Mouse (Mus musculus): ENCODE data around the gene Acp7. TPM values are rescaled to one million over a fixed set of nuclear protein-coding genes. Genes with fewer than 3 reads are reported as not detected.

Gene Acp7
- polyA plus RNA-seq, 1 experiment from 2014 or later, result not detected

DNA sequence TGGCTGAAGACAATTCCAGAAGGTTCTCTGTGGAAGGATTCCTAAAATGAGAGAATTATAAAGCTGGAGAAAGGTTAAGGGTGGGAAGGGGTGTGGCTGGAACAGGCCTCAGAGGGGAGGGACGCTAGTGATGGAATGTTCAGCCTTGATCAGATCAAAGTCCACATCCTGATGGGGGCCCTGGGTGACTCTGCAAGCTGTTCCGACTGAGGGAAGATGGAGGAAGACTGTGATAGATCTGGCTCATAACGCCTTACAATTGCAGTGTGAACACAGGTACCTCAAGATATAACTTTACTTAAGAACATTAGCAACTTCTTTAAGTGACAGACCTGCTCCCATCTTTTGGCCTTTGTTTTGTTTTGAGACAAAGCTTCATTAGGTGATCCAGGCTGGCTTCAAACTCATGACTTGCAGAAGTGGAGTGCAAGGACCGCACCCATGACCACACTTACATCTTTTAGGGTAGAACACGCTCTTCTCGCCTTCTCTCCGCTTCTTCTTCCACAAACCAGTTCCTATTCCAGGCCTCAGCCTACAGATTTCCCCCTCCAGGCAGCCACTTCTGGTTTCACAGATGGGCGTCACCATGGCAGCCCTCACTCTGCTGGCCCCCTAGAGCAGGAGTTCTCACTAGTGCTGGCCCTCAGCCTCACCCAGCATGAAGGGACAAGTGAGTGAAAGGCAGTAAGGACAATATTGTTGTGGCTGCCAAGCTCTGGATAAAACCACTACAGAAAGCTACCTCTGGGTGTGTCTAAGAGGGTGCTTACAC lies 47.4 kb downstream of the Acp7 start:
- WGBS, result 79% methylated on average over 8 of the region's 8 CpGs
- H3K4me1 ChIP-seq (replicated peaks; ENCODE audit: control insufficient read depth, insufficient read depth, low read length), result peaks cover 43% of the 10 kb centered on the region
- no peak for ATAC-seq
- no peaks in the 10 kb centered on the region for H3K36me3 ChIP-seq (ENCODE audit: control insufficient read depth, insufficient read depth)
- H3K4me2 ChIP-seq (ENCODE audit: low read length), result no peak overlapping the region
- no peaks in the 10 kb centered on the region for H3K9me3 ChIP-seq (ENCODE audit: control insufficient read depth, low read length)
- H3K4me3 ChIP-seq (replicated peaks; ENCODE audit: low read length), result no peak overlapping the region
- H3K9ac ChIP-seq (replicated peaks; ENCODE audit: low read depth, low read length), result no peak overlapping the region
- H3K27me3 ChIP-seq (replicated peaks; ENCODE audit: control insufficient read depth, insufficient read depth, low read length), result no peaks in the 10 kb centered on the region
- H3K27ac ChIP-seq (ENCODE audit: low read length), result peak overlapping the region; percentile 46

DNA sequence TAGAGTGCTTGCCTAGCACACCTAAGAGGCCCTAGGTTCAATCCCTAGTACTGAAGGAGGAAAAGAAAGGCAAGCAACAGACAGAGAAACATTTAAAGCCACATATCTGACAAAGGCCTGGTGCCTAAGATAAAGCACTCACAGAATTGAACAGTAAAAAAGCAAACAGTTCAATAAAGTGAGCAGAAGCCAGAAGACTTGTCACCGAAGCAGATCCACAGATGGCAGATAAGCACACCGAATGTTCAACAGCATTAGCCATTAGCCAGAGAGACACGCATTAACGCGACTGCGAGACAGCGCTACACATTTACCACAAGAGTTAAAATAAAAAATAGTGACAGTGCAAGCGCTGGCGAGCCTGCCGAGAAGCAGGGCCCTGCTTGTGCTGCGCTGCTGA lies 48.3 kb downstream of the Acp7 start:
- 65% methylated on average over 11 of the region's 11 CpGs for WGBS
- peak; percentile 46 for ATAC-seq
- peak overlapping the region; percentile 46 for H3K27ac ChIP-seq (ENCODE audit: low read length)

DNA sequence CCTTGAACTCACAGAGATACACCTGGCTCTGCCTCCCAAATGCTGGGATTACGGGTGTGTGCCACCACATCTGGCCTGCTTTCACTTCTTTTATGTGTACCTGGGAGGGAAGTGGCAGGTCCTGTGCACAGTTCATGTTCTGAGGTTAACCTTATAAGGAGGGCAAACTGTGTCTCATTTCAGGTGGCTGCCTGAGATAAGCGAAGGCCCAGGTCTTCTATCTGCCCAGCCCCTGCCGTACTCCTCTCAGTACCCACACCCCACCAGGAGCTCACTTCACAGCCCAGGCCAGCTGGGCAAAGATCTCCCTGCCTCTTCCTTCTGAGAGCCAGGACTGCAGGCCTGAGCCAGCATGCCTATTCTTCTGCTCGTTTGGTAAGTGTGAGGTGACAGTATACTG lies 49.4 kb downstream of the Acp7 start:
- Histone ChIP-seq H3K27me3 (replicated peaks; ENCODE audit: control insufficient read depth, insufficient read depth, low read length) (no peaks in the 10 kb centered on the region), H3K27ac (ENCODE audit: low read length) (no peak overlapping the region), H3K36me3 (ENCODE audit: control insufficient read depth, insufficient read depth) (no peaks in the 10 kb centered on the region), H3K4me2 (ENCODE audit: low read length) (no peak overlapping the region), H3K9ac (replicated peaks; ENCODE audit: low read depth, low read length) (no peak overlapping the region), H3K4me3 (replicated peaks; ENCODE audit: low read length) (no peak overlapping the region), H3K9me3 (ENCODE audit: control insufficient read depth, low read length) (no peaks in the 10 kb centered on the region), H3K4me1 (replicated peaks; ENCODE audit: control insufficient read depth, insufficient read depth, low read length) (peaks cover 33% of the 10 kb centered on the region)
- 88% methylated on average over 4 of the region's 4 CpGs for WGBS
- ATAC-seq, result no peak

More for the DNA sequence above, 48.3 kb downstream of the Acp7 start:
- no peaks in the 10 kb centered on the region for H3K9me3 ChIP-seq (ENCODE audit: control insufficient read depth, low read length)
- no peaks in the 10 kb centered on the region for H3K27me3 ChIP-seq (replicated peaks; ENCODE audit: control insufficient read depth, insufficient read depth, low read length)
- H3K4me3 ChIP-seq (replicated peaks; ENCODE audit: low read length), result no peak overlapping the region
- H3K4me1 ChIP-seq (replicated peaks; ENCODE audit: control insufficient read depth, insufficient read depth, low read length), result peaks cover 38% of the 10 kb centered on the region
- H3K36me3 ChIP-seq (ENCODE audit: control insufficient read depth, insufficient read depth), result no peaks in the 10 kb centered on the region
- H3K4me2 ChIP-seq (ENCODE audit: low read length), result no peak overlapping the region
- no peak overlapping the region for H3K9ac ChIP-seq (replicated peaks; ENCODE audit: low read depth, low read length)

DNA sequence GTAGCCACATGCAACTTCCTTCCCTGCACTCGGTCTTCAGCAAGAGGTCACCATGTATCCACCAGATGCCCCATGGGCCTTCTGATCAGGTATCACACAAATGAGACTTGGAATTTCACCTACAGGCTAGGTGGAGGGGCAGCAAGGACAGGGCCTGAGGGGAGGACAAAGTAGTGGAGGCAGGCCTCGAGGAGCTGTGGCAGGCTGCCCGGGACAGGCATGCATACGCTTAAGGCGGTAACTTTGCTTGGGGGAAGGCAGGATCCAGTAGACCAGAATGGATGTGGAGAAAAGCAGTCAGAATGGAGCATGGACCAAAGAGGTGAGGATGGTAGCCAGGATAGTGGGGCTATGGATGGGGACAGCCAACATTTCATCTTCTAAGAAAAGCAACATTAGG lies 51.3 kb downstream of the Acp7 start:
- Histone ChIP-seq H3K27me3 (replicated peaks; ENCODE audit: control insufficient read depth, insufficient read depth, low read length) (no peaks in the 10 kb centered on the region), H3K4me3 (replicated peaks; ENCODE audit: low read length) (no peak overlapping the region), H3K36me3 (ENCODE audit: control insufficient read depth, insufficient read depth) (no peaks in the 10 kb centered on the region), H3K9me3 (ENCODE audit: control insufficient read depth, low read length) (no peaks in the 10 kb centered on the region), H3K4me2 (ENCODE audit: low read length) (no peak overlapping the region), H3K4me1 (replicated peaks; ENCODE audit: control insufficient read depth, insufficient read depth, low read length) (peaks cover 33% of the 10 kb centered on the region), H3K9ac (replicated peaks; ENCODE audit: low read depth, low read length) (no peak overlapping the region), H3K27ac (ENCODE audit: low read length) (no peak overlapping the region)
- WGBS, result 70% methylated on average over 5 of the region's 5 CpGs
- no peak for ATAC-seq

DNA sequence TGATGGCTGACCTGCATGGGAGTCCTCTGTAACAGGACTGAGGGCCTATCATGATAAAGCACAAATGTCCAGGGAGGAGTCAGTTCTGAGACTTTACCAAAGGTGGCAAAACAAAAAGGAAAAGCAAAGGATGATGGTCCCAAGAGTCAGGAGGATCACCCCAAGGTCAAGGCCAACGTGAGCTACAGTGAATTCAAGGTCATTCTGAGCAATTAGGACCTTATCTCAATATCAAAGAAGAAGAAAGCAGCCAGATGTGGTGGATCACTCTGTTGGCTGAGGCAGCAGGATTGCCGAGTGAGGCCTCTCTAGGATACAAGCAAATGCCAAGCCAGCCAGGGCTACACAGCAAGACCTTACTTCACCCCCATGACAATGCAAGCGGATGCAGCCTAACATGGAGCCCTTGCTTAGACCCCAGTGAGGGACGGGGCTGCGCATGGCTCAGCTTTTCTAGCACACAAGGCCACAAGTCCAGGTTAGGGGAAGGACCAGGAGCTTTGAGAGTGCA lies 52.5 kb downstream of the Acp7 start:
- no peaks in the 10 kb centered on the region for H3K9me3 ChIP-seq (ENCODE audit: control insufficient read depth, low read length)
- no peak overlapping the region for H3K27ac ChIP-seq (ENCODE audit: low read length)
- peaks cover 21% of the 10 kb centered on the region for H3K4me1 ChIP-seq (replicated peaks; ENCODE audit: control insufficient read depth, insufficient read depth, low read length)
- WGBS, result 83% methylated on average over 5 of the region's 5 CpGs
- no peaks in the 10 kb centered on the region for H3K27me3 ChIP-seq (replicated peaks; ENCODE audit: control insufficient read depth, insufficient read depth, low read length)
- no peak overlapping the region for H3K9ac ChIP-seq (replicated peaks; ENCODE audit: low read depth, low read length)
- no peaks in the 10 kb centered on the region for H3K36me3 ChIP-seq (ENCODE audit: control insufficient read depth, insufficient read depth)
- no peak overlapping the region for H3K4me2 ChIP-seq (ENCODE audit: low read length)
- no peak overlapping the region for H3K4me3 ChIP-seq (replicated peaks; ENCODE audit: low read length)
- ATAC-seq, result no peak

DNA sequence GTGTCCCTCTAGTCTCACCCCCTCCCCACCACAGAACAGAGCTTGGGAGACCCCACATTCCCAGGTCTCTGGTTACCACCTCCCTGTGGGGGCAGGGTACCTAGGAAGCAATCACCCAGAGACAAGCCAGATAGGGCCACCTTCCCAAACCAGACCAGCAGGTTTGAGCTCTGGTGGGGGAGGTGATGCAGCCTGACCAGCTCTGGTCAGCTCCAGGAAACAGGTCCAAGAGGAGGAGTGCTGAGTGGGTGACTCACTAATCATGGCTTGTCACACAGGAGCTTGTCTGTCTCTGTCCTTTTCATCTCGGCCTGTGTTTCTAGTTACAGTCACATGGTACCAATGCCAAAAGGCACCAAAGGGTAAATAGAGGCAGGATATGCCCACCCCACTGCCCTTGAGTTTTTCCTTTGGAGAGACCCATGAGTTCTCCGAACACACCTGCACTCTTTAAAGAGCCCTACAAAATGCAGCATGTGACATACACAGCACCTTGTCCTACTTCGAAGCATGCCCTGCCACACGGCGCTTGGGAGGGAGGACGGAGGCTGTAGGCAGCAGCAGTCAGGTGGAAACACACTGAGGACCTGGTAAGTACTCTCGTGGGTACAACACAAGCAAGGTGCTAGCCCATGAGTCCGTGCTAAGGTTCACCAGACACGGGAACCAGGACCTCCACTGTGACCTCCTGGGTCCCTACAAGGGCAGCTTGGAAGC lies 53.1 kb downstream of the Acp7 start:
- Histone ChIP-seq H3K4me1 (replicated peaks; ENCODE audit: control insufficient read depth, insufficient read depth, low read length) (peaks cover 15% of the 10 kb centered on the region), H3K4me3 (replicated peaks; ENCODE audit: low read length) (no peak overlapping the region), H3K36me3 (ENCODE audit: control insufficient read depth, insufficient read depth) (no peaks in the 10 kb centered on the region), H3K4me2 (ENCODE audit: low read length) (no peak overlapping the region), H3K9me3 (ENCODE audit: control insufficient read depth, low read length) (no peaks in the 10 kb centered on the region), H3K27ac (ENCODE audit: low read length) (no peak overlapping the region), H3K27me3 (replicated peaks; ENCODE audit: control insufficient read depth, insufficient read depth, low read length) (no peaks in the 10 kb centered on the region), H3K9ac (replicated peaks; ENCODE audit: low read depth, low read length) (no peak overlapping the region)
- 89% methylated on average over 9 of the region's 9 CpGs for WGBS
- no peak for ATAC-seq

DNA sequence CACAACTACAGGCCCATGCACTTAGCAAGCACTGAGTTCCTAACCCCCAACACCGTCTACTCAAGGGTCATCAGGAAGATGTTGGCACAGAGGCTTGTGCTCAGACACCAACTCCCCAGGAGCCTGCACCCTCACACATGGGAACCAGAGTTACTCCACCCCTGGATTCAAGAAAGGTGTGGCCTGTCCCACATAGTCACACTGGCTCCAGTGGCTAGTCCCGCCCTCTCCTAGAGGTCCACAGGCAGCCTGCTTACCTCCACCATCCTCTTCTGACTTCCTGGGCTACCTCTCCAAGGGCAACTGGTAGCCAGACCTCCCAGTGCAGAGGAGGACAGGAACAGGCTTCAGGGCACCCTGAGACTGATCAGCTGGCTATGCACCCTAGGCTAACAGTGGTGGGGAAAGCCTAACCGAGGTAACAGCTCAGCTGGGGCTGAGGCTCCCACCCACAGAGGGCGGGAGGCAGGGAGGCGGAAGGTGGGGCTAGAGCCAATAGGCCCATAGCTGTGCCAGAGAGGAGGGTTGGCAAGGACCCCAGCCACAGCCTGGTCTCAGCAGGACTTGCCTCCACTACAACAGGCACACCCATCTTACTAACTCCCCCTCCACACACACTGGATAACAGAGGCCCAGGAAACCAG lies 54.7 kb downstream of the Acp7 start:
- H3K27ac ChIP-seq (ENCODE audit: low read length), result no peak overlapping the region; the same call in 1 of the 2 replicates

DNA sequence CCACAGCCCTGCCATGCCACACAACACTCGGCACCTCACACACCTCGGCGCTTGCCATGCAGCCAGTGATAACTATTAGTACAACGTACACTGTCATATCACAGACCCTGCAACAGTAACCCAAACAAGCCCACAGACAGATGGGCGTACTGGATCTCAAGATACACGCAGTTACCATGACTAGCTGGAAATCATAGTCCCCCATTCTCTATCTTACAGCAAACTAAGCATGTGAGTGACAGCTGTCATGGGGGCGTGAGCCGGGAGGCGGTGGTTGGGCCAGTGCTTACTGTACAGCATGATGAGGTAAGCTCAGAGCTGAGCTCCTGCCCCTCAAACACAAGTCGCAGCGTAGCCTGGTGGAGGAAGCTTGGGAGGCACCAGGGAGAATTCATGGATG lies 55.5 kb downstream of the Acp7 start:
- Histone ChIP-seq H3K9me3 (ENCODE audit: control insufficient read depth, low read length) (no peaks in the 10 kb centered on the region), H3K4me1 (replicated peaks; ENCODE audit: control insufficient read depth, insufficient read depth, low read length) (peaks cover 17% of the 10 kb centered on the region), H3K4me2 (ENCODE audit: low read length) (no peak overlapping the region), H3K9ac (replicated peaks; ENCODE audit: low read depth, low read length) (no peak overlapping the region), H3K4me3 (replicated peaks; ENCODE audit: low read length) (no peak overlapping the region), H3K27me3 (replicated peaks; ENCODE audit: control insufficient read depth, insufficient read depth, low read length) (no peaks in the 10 kb centered on the region), H3K27ac (ENCODE audit: low read length) (no peak overlapping the region), H3K36me3 (ENCODE audit: control insufficient read depth, insufficient read depth) (no peaks in the 10 kb centered on the region)
- 93% methylated on average over 11 of the region's 11 CpGs for WGBS
- no peak for ATAC-seq

More for the DNA sequence above, 54.7 kb downstream of the Acp7 start:
- H3K9me3 ChIP-seq (ENCODE audit: control insufficient read depth, low read length), result no peaks in the 10 kb centered on the region
- no peak overlapping the region for H3K4me3 ChIP-seq (replicated peaks; ENCODE audit: low read length)
- WGBS, result 50% methylated on average over 5 of the region's 5 CpGs
- peak; percentile 75 for ATAC-seq
- H3K27me3 ChIP-seq (replicated peaks; ENCODE audit: control insufficient read depth, insufficient read depth, low read length), result no peaks in the 10 kb centered on the region
- peaks cover 11% of the 10 kb centered on the region for H3K4me1 ChIP-seq (replicated peaks; ENCODE audit: control insufficient read depth, insufficient read depth, low read length)
- no peak overlapping the region for H3K9ac ChIP-seq (replicated peaks; ENCODE audit: low read depth, low read length)
- no peaks in the 10 kb centered on the region for H3K36me3 ChIP-seq (ENCODE audit: control insufficient read depth, insufficient read depth)
- no peak overlapping the region for H3K4me2 ChIP-seq (ENCODE audit: low read length)

DNA sequence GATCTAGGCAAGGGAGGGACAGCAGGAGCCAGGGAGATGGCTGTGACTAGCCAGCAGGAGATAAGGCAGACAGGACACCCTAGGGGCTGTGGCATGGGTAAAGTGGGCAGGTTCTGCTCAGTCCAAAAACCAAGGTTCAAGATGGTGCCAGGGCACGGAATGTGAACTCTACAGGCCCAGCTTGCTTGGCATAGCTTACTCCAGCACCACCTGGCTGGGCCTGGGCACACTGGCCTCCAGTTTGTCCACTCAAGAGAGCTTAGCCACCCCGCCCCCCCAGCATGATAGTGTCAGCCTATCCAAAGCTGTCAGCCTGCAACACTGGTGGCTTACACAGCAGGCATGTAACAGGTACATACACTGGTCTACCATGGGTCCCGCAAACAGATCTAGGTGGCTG lies 57.9 kb downstream of the Acp7 start:
- H3K27me3 ChIP-seq (replicated peaks; ENCODE audit: control insufficient read depth, insufficient read depth, low read length), result no peaks in the 10 kb centered on the region
- no peak overlapping the region for H3K4me3 ChIP-seq (replicated peaks; ENCODE audit: low read length)
- H3K9me3 ChIP-seq (ENCODE audit: control insufficient read depth, low read length), result no peaks in the 10 kb centered on the region
- H3K4me1 ChIP-seq (replicated peaks; ENCODE audit: control insufficient read depth, insufficient read depth, low read length), result peaks cover 22% of the 10 kb centered on the region
- H3K36me3 ChIP-seq (ENCODE audit: control insufficient read depth, insufficient read depth), result no peaks in the 10 kb centered on the region
- no peak overlapping the region for H3K27ac ChIP-seq (ENCODE audit: low read length)
- 95% methylated on average over 3 of the region's 3 CpGs for WGBS
- no peak overlapping the region for H3K4me2 ChIP-seq (ENCODE audit: low read length)
- no peak overlapping the region for H3K9ac ChIP-seq (replicated peaks; ENCODE audit: low read depth, low read length)
- ATAC-seq, result no peak

Measured in forebrain, embryonic 16.5 days (tissue).